Mouse (Mus musculus) ES-Bruce4 (cell line): Measurements from ENCODE around the gene Tmem159.

Experiments
- CTCF ChIP-seq: IDR thresholded peaks from one replicate; pipeline ENCODE4 v1.8.1; 2011; ENCODE audit warnings: low read depth, low read length
- POLR2A ChIP-seq: IDR thresholded peaks from one replicate; pipeline ENCODE4 v1.8.1; 2011; ENCODE audit warnings: low read length; ENCODE audit not compliant: insufficient read depth

- TF ChIP-seq POLR2A (no peak), CTCF (no peak)
Measured at GRCm38 (mm10) chr7:120127686-120128059, 25.5 kb downstream of the Tmem159 start.
